Comparison of ENCODE assay signal across 8 mouse cellular contexts in the genomic region with DNA sequence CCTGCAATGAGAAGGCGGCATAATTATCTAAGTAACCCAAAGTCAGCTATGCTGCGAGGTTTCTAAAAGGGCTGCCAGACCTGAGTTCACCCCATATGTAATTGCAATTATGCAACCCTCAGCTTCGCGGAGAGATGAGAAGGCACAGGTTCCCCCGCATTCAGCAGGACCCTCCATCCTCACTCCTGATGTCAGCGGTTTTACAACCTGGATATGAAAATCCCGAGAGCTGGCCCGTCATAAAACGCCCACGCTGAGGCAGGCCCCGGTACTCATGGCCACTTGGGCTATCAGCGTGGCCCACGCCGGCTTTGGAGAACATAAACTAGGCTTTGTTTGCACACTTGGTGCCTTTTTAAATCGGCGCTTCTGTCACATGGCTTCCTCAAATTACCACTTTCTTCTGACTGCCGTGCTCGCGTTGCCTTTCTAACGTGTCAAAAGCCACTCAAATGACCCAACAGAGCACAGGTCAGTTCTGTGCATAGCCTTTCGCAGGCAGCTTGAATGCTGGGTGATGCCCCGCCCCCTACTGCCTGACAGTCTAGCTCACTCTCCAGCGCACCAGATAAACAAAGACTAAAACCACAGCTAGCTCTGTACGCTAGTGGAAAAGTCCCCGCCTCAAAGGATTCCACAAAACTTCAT. TPM values are rescaled to one million over a fixed set of nuclear protein-coding genes. Genes with fewer than 3 reads are reported as not detected.
DNase-seq lines count a peak whose midpoint lies in the region; ATAC-seq and TF ChIP-seq lines count a peak whose summit lies in the region.

No protein-coding gene starts in this region.

- peak overlapping the region; percentile 51 for H3K9ac ChIP-seq in heart, embryonic 14.5 days (ENCODE audit: low read length)
- H3K9ac ChIP-seq in kidney, embryonic 15.5 days: peak overlapping the region; percentile 26; the same call in 1 of the 2 replicates
- H3K9ac ChIP-seq in lung, postnatal 0 days (replicated peaks; ENCODE audit: low read depth): no peak overlapping the region

- peak overlapping the region; percentile 58 for H3K4me2 ChIP-seq in heart, embryonic 14.5 days (ENCODE audit: low read length)
- peak overlapping the region; percentile 63 for H3K4me2 ChIP-seq in kidney, embryonic 15.5 days
- peak overlapping the region; percentile 49 for H3K4me2 ChIP-seq in lung, postnatal 0 days (replicated peaks; ENCODE audit: low read depth, low read length)

- ATAC-seq in heart, embryonic 14.5 days (ENCODE audit: insufficient number of reproducible peaks, insufficient read depth, low FRiP score, low read depth): no peak
- ATAC-seq in kidney, embryonic 15.5 days (replicated peaks; ENCODE audit: low FRiP score): peak; percentile 79
- ATAC-seq in lung, postnatal 0 days: peak; percentile 93
- ATAC-seq in erythroblast, adult 5-6 weeks (replicated peaks; ENCODE audit: low FRiP score, poor library complexity, severe bottlenecking): no peak

- no peaks in the 10 kb centered on the region for H3K9me3 ChIP-seq in heart, embryonic 14.5 days (ENCODE audit: control insufficient read depth, low read length)
- no peaks in the 10 kb centered on the region for H3K9me3 ChIP-seq in kidney, embryonic 15.5 days (replicated peaks)
- H3K9me3 ChIP-seq in lung, postnatal 0 days (ENCODE audit: low read length): no peaks in the 10 kb centered on the region

- H3K36me3 ChIP-seq in heart, embryonic 14.5 days (ENCODE audit: control insufficient read depth, insufficient read depth, low read length): no peaks in the 10 kb centered on the region
- no peaks in the 10 kb centered on the region for H3K36me3 ChIP-seq in kidney, embryonic 15.5 days
- no peaks in the 10 kb centered on the region; the same call in 1 of the 2 replicates for H3K36me3 ChIP-seq in lung, postnatal 0 days (ENCODE audit: insufficient read depth, low read length)

- H3K4me3 ChIP-seq in heart, embryonic 14.5 days (ENCODE audit: control insufficient read depth in 1 of 2, insufficient read depth in 1 of 2, low read depth in 1 of 2, low read length in 2 of 2): peak overlapping the region; percentile 16 to 21
- peak overlapping the region; percentile 31 for H3K4me3 ChIP-seq in kidney, embryonic 15.5 days (replicated peaks)
- H3K4me3 ChIP-seq in lung, postnatal 0 days (ENCODE audit: low read depth, low read length): no peak overlapping the region

- H3K27ac ChIP-seq in heart, embryonic 14.5 days (replicated peaks in 1 of 2; ENCODE audit: control insufficient read depth in 1 of 2, insufficient read depth in 1 of 2, low read depth in 2 of 2, low read length in 2 of 2): no peak overlapping the region
- no peak overlapping the region for H3K27ac ChIP-seq in kidney, embryonic 15.5 days
- H3K27ac ChIP-seq in lung, postnatal 0 days (ENCODE audit: low read length): no peak overlapping the region; the same call in 1 of the 2 replicates

- peak; percentile 55 to 63 for DNase-seq in right cerebral cortex, adult 2 months (ENCODE audit: low spot score in 2 of 2)
- DNase-seq in right cerebral cortex, postnatal 10 days (ENCODE audit: low spot score in 2 of 2): no peak
- DNase-seq in embryo, embryonic 10.5 days (ENCODE audit: low spot score): peak; percentile 78
- DNase-seq in lung, postnatal 0 days (ENCODE audit: low spot score): peak; percentile 85
- peak; percentile 44 for DNase-seq in retina, embryonic 14.5 days (ENCODE audit: low spot score)

- WGBS in heart, embryonic 14.5 days: 25% methylated on average over 25 of the region's 25 CpGs
- WGBS in kidney, embryonic 15.5 days: 11% methylated on average over 25 of the region's 25 CpGs
- 16% methylated on average over 25 of the region's 25 CpGs for WGBS in lung, postnatal 0 days

- no peak for TF ChIP-seq EP300 in lung, postnatal 0 days (IDR thresholded peaks at IDR 0.05)

- TF ChIP-seq CTCF in lung, postnatal 0 days (IDR thresholded peaks at IDR 0.05): peak; percentile 37

- H3K27me3 ChIP-seq in heart, embryonic 14.5 days (ENCODE audit: control insufficient read depth, insufficient read depth, low read length): no peaks in the 10 kb centered on the region
- H3K27me3 ChIP-seq in kidney, embryonic 15.5 days: 0 out of 2 replicates have a peak, but pooled peaks cover 10% of the 10 kb centered on the region
- H3K27me3 ChIP-seq in lung, postnatal 0 days (replicated peaks; ENCODE audit: insufficient read depth, low read length): no peaks in the 10 kb centered on the region

- peaks cover 6 to 12% of the 10 kb centered on the region in 2 experiments; a peak in 3 of 4 replicates for H3K4me1 ChIP-seq in heart, embryonic 14.5 days (ENCODE audit: control insufficient read depth in 2 of 2, insufficient read depth in 2 of 2, low read length in 2 of 2)
- peaks cover 10% of the 10 kb centered on the region for H3K4me1 ChIP-seq in kidney, embryonic 15.5 days
- H3K4me1 ChIP-seq in lung, postnatal 0 days (ENCODE audit: insufficient read depth, low read depth, low read length): no peaks in the 10 kb centered on the region

RNA-seq across cellular contexts. Expression of gene Tbc1d30, which starts 53.9 kb away (rescaled TPM):
- polyA plus RNA-seq in heart, embryonic 14.5 days (2014; fragmentation: Nextera tagmentation; extraction: Ambion mirVana): 2.1 and 2.4 TPM in 2 replicates
- 0.33 and 0.57 TPM in 2 replicates for polyA plus RNA-seq in kidney, embryonic 15.5 days (2015; fragmentation: Nextera tagmentation; extraction: Ambion mirVana)
- 4.2 and 4.4 TPM in 2 replicates for polyA plus RNA-seq in lung, postnatal 0 days (2015; fragmentation: Nextera tagmentation; extraction: Ambion mirVana)
- total RNA-seq in erythroblast, adult 5-6 weeks (2015; ENCODE audit: low replicate concordance): 0.42 TPM in 1 of 2 replicates, not detected in the other
- 0.14 and 0.60 TPM in 2 replicates for total RNA-seq in erythroblast, adult 5-6 weeks (2017; ENCODE audit: low replicate concordance)

Comparison
In these comparisons a context has a peak if more than half of its experiments do, and no peak if none do; other contexts are left out.
1. DNase-seq: peak in right cerebral cortex, adult 2 months (2 of 2), embryo, embryonic 10.5 days (single experiment), lung, postnatal 0 days (single experiment) and retina, embryonic 14.5 days (single experiment); none in right cerebral cortex, postnatal 10 days (0 of 2).
2. ATAC-seq: peak in kidney, embryonic 15.5 days (single experiment) and lung, postnatal 0 days (single experiment); none in heart, embryonic 14.5 days (single experiment) and erythroblast, adult 5-6 weeks (single experiment).
3. Peak in every context shown above with its lines, with median percentiles within 50 percentile points of each other: H3K4me2 ChIP-seq.